Mouse (Mus musculus) hindbrain, embryonic 12.5 days (tissue): ENCODE measurements around the gene Dcn. TPM values are rescaled to one million over a fixed set of nuclear protein-coding genes. Genes with fewer than 3 reads are reported as not detected.

Source experiments
- ATAC-seq: fragments of 200-750 bp; cut with Nextera tagmentation; 2 replicates; pipeline ENCODE4 v1.8.0; 2017; ENCODE audit warnings: moderate TSS enrichment; ENCODE audit not compliant: low FRiP score
- H3K27ac ChIP-seq: fragments of 300-500 bp; sonication (generic); 2 replicates; pipeline ENCODE4 v1.5.1; 2016; ENCODE audit warnings: mild to moderate bottlenecking
- H3K27me3 ChIP-seq: fragments of 300-500 bp; sonication (generic); 2 replicates; pipeline ENCODE4 v1.6.1; 2016; ENCODE audit warnings: mild to moderate bottlenecking
- H3K36me3 ChIP-seq: fragments of 300-500 bp; sonication (generic); 2 replicates; pipeline ENCODE4 v1.6.1; 2016; ENCODE audit warnings: mild to moderate bottlenecking
- H3K4me1 ChIP-seq: fragments of 300-500 bp; sonication (generic); 2 replicates; pipeline ENCODE4 v1.6.1; 2016
- H3K4me2 ChIP-seq: fragments of 300-500 bp; sonication (generic); replicated peaks from 2 replicates; pipeline ENCODE4 v1.6.1; 2016; ENCODE audit warnings: mild to moderate bottlenecking
- H3K4me3 ChIP-seq: fragments of 300-500 bp; sonication (generic); 2 replicates; pipeline ENCODE4 v1.5.1; 2016; ENCODE audit warnings: mild to moderate bottlenecking
- H3K9ac ChIP-seq: fragments of 300-500 bp; sonication (generic); 2 replicates; pipeline ENCODE4 v1.6.1; 2016; ENCODE audit warnings: mild to moderate bottlenecking, moderate library complexity
- H3K9me3 ChIP-seq: fragments of 300-500 bp; sonication (generic); replicated peaks from 2 replicates; pipeline ENCODE4 v1.6.1; 2016; ENCODE audit warnings: mild to moderate bottlenecking
- whole genome bisulfite sequencing: fragments of 180-500 bp; shearing (Covaris S2); methylation state at CpG from one replicate; pipeline ENCODE4 v1.1.7; 2016; 5-methylcytosine and 5-hydroxymethylcytosine counted together
- polyA plus RNA-seq: library from polyadenylated mRNA; unstranded; fragments of >200 nt; fragmentation: Nextera tagmentation; extraction: Ambion mirVana; gene quantifications from 2 replicates; pipeline ENCODE4 v1.2.1, GENCODE M21; 2016

Gene Dcn
- polyA plus RNA-seq = 46.4 and 55.7 TPM in 2 replicates

DNA sequence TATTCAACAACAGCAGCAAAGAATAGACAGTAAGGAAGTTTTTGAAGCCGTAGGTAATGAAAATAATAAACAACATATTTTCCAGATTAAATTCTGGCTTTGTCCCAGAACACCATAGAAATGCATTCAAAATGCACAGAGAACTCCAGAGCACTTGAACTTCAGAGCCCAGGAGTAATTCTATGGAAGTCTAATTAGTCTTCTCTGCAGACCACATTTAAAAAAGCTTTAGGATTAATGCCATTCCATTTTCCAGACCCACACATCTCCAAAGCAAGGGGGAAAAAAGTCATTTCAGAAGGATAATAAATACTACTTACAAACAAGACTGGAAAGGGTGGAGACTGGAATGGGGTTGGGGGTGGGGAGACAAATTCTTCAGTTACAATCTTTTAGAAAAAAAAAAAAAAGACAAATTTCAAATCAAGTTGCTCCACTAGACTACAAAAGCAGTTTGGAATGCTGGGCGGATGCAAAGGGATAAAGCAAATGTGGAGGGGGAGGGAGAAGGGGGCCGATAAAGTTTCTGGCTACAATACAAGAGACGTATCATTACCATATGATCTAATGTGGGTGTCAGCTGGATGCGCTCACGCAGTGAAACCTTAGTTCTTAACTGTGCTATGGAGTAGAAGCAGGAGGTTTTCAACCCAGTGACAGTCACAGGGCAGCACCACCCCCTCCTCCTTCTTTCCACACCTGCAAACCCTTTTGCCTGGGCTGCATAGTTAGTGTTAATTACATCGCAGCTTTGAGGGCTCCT, at the start of gene Dcn:
Gene Dcn (plus strand): TSS at position 606 of the 763 bp plus-strand sequence.
- Histone ChIP-seq H3K4me2 (peak within 1 kb of the TSS; percentile 28; the same call in 1 of the 2 replicates), H3K9me3 (no peaks in the 10 kb centered on the region), H3K27me3 (no peaks in the 10 kb centered on the region), H3K9ac (no peak within 1 kb of the TSS), H3K36me3 (no peaks in the 10 kb centered on the region), H3K4me3 (no peak within 1 kb of the TSS), H3K27ac (peak within 1 kb of the TSS; percentile 40; the same call in 1 of the 2 replicates), H3K4me1 (peaks cover 4% of the 10 kb centered on the region)
- WGBS = 8% methylated on average over 7 of the region's 7 CpGs
- no peak for ATAC-seq

DNA sequence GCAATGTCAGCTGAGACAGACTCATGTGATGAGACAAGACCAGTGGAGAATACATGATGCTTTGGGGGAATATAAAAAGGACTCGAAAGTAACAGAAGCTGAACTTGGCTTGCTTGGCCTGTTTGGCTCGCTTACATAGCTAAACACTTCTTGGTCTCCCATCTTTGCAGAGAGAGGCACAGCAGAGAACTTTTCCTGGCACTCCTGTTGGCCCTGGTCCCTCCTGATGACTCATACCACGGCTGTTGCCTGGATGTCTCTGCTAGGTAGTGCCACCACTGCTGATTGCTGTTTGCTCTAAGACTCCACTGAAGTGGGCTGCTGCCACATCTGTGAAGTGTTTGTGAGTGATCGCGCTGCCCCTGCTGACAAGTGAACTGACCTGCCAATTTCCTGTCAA, 42.7 kb upstream of the Dcn start:
- Histone ChIP-seq H3K9ac (no peak overlapping the region), H3K4me3 (no peak overlapping the region), H3K36me3 (no peaks in the 10 kb centered on the region), H3K4me1 (no peaks in the 10 kb centered on the region), H3K9me3 (no peaks in the 10 kb centered on the region), H3K4me2 (no peak overlapping the region), H3K27ac (no peak overlapping the region), H3K27me3 (no peaks in the 10 kb centered on the region)
- ATAC-seq = no peak
- WGBS = 67% methylated on average over 5 of the region's 5 CpGs

GRCm38 (mm10) chr10:97442300-97442699, 37.1 kb upstream of the Dcn start:
- no peak for ATAC-seq
- Histone ChIP-seq H3K4me1 (no peaks in the 10 kb centered on the region), H3K9me3 (no peaks in the 10 kb centered on the region), H3K4me2 (no peak overlapping the region), H3K27ac (no peak overlapping the region), H3K4me3 (no peak overlapping the region), H3K36me3 (no peaks in the 10 kb centered on the region), H3K9ac (no peak overlapping the region), H3K27me3 (no peaks in the 10 kb centered on the region)
- 56% methylated on average over 2 of the region's 2 CpGs for WGBS

- Histone ChIP-seq H3K36me3 (no peaks in the 10 kb centered on the region), H3K4me2 (no peak overlapping the region), H3K9ac (no peak overlapping the region), H3K27me3 (no peaks in the 10 kb centered on the region), H3K4me3 (no peak overlapping the region), H3K27ac (no peak overlapping the region), H3K4me1 (no peaks in the 10 kb centered on the region), H3K9me3 (no peaks in the 10 kb centered on the region)
- ATAC-seq = no peak
- 87% methylated on average over 4 of the region's 4 CpGs for WGBS
These were observed 32.9 kb upstream of the Dcn start for GRCm38 (mm10) chr10:97446486-97446885.

GRCm38 (mm10) chr10:97452886-97453285, 26.5 kb upstream of the Dcn start:
- H3K36me3 ChIP-seq = no peaks in the 10 kb centered on the region
- no peaks in the 10 kb centered on the region for H3K27me3 ChIP-seq
- H3K27ac ChIP-seq = no peak overlapping the region
- no peak overlapping the region for H3K9ac ChIP-seq
- no peak overlapping the region for H3K4me2 ChIP-seq
- no peak; the same call in 1 of the 2 replicates for ATAC-seq
- 47% methylated on average over 1 of the region's 1 CpGs for WGBS
- no peak overlapping the region for H3K4me3 ChIP-seq
- H3K4me1 ChIP-seq = no peaks in the 10 kb centered on the region
- no peaks in the 10 kb centered on the region for H3K9me3 ChIP-seq

- 58% methylated on average over 9 of the region's 9 CpGs for WGBS
- no peak for ATAC-seq
These were observed 25.9 kb upstream of the Dcn start for GRCm38 (mm10) chr10:97453529-97453928.

GRCm38 (mm10) chr10:97456993-97457392, 22.4 kb upstream of the Dcn start:
- no peak for ATAC-seq
- Histone ChIP-seq H3K27me3 (no peaks in the 10 kb centered on the region), H3K4me3 (no peak overlapping the region), H3K27ac (no peak overlapping the region), H3K4me2 (no peak overlapping the region), H3K9me3 (no peaks in the 10 kb centered on the region), H3K9ac (no peak overlapping the region), H3K4me1 (no peaks in the 10 kb centered on the region), H3K36me3 (no peaks in the 10 kb centered on the region)
- WGBS = 87% methylated on average over 7 of the region's 7 CpGs

More at GRCm38 (mm10) chr10:97453529-97453928, 25.9 kb upstream of the Dcn start:
- no peak overlapping the region for H3K4me2 ChIP-seq
- H3K36me3 ChIP-seq = no peaks in the 10 kb centered on the region
- no peaks in the 10 kb centered on the region for H3K4me1 ChIP-seq
- H3K9ac ChIP-seq = no peak overlapping the region
- H3K4me3 ChIP-seq = no peak overlapping the region
- no peak overlapping the region for H3K27ac ChIP-seq
- no peaks in the 10 kb centered on the region for H3K9me3 ChIP-seq
- no peaks in the 10 kb centered on the region for H3K27me3 ChIP-seq

- H3K36me3 ChIP-seq = no peaks in the 10 kb centered on the region
- H3K9me3 ChIP-seq = no peaks in the 10 kb centered on the region
- no peak overlapping the region for H3K27ac ChIP-seq
- H3K27me3 ChIP-seq = no peaks in the 10 kb centered on the region
- ATAC-seq = no peak
- no peak overlapping the region for H3K9ac ChIP-seq
- no peaks in the 10 kb centered on the region for H3K4me1 ChIP-seq
- H3K4me3 ChIP-seq = no peak overlapping the region
- 65% methylated on average over 3 of the region's 3 CpGs for WGBS
- H3K4me2 ChIP-seq = no peak overlapping the region
These were observed 12.6 kb upstream of the Dcn start for GRCm38 (mm10) chr10:97466818-97467217.

- Histone ChIP-seq H3K9ac (no peak overlapping the region), H3K9me3 (no peaks in the 10 kb centered on the region), H3K4me1 (no peaks in the 10 kb centered on the region), H3K4me3 (no peak overlapping the region), H3K4me2 (no peak overlapping the region), H3K36me3 (no peaks in the 10 kb centered on the region), H3K27me3 (no peaks in the 10 kb centered on the region), H3K27ac (no peak overlapping the region)
- 82% methylated on average over 3 of the region's 3 CpGs for WGBS
- no peak for ATAC-seq
These were observed 9.8 kb upstream of the Dcn start for GRCm38 (mm10) chr10:97469411-97470140.

DNA sequence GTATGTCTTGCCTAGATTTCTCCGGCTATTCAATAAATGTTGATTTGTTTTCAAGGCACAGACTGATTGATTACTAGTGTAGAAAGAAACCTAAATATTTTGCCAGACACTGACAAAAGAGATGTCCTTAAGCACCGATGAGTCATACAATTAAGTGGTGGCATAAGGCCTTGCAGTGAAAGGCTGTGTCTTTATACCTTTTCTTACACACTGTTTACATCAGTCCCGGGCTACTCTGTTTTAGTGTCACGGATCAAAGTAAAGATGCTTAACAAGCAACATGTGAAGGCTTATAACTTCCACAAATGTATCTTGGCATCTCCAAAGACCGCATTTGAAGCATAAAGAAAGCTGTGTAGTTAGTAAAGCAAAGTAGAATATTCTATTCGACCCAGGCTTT, 3.9 kb upstream of the Dcn start:
- Histone ChIP-seq H3K4me2 (no peak overlapping the region), H3K4me3 (no peak overlapping the region), H3K9me3 (no peaks in the 10 kb centered on the region), H3K36me3 (no peaks in the 10 kb centered on the region), H3K9ac (no peak overlapping the region), H3K27ac (no peak overlapping the region), H3K4me1 (peaks cover 4% of the 10 kb centered on the region), H3K27me3 (no peaks in the 10 kb centered on the region)
- WGBS = 68% methylated on average over 6 of the region's 6 CpGs
- no peak for ATAC-seq

GRCm38 (mm10) chr10:97478259-97478658, 1.1 kb upstream of the Dcn start:
- H3K27ac ChIP-seq = no peak overlapping the region
- ATAC-seq = no peak
- no peaks in the 10 kb centered on the region for H3K36me3 ChIP-seq
- H3K9ac ChIP-seq = no peak overlapping the region
- H3K4me3 ChIP-seq = no peak overlapping the region
- no peaks in the 10 kb centered on the region for H3K27me3 ChIP-seq
- H3K9me3 ChIP-seq = no peaks in the 10 kb centered on the region
- peaks cover 4% of the 10 kb centered on the region for H3K4me1 ChIP-seq
- no peak overlapping the region for H3K4me2 ChIP-seq
- WGBS = 60% methylated on average over 3 of the region's 3 CpGs

DNA sequence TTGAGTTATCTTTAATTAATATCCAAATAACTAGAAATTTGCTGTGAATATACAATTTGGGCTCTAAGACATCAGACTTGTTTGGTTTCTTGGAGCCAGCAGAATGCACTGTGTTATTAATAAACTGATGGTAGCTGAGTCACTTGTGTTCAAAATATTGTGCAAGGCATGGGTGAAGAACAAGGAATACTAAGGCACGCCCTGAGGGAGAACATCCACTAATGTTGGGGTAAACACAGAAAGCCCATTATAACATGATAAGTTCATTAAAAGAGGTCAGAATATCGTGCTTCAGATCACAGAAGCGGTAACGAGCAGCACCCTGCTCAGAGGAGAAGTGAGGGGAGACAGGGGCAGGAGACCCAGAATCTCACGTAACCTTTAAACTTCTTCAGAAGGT, 2.7 kb downstream of the Dcn start:
- no peak for ATAC-seq
- Histone ChIP-seq H3K27me3 (no peaks in the 10 kb centered on the region), H3K36me3 (no peaks in the 10 kb centered on the region), H3K27ac (no peak overlapping the region), H3K4me3 (no peak overlapping the region), H3K9me3 (no peaks in the 10 kb centered on the region), H3K4me2 (no peak overlapping the region), H3K4me1 (peaks cover 4% of the 10 kb centered on the region), H3K9ac (no peak overlapping the region)
- WGBS = 87% methylated on average over 5 of the region's 5 CpGs
